Mouse (Mus musculus) MEL (cell line): Measurements from ENCODE around the gene Nrcam. TPM values are rescaled to one million over a fixed set of nuclear protein-coding genes. Genes with fewer than 3 reads are reported as not detected.

ENCODE experiments used
- DNase-seq: peaks from one replicate; pipeline ENCODE4 v3.0.0; 2011; ENCODE audit warnings: low read depth, low spot score
- H3K27ac ChIP-seq: 2 replicates; pipeline ENCODE4 v1.5.1; 2012; ENCODE audit warnings: low read depth, mild to moderate bottlenecking, control low read depth, low read length, moderate library complexity; ENCODE audit not compliant: control insufficient read depth
- H3K27me3 ChIP-seq, 2 experiments: fragments of 150-350 bp in 1 of 2; sonication (generic) in 1 of 2; 2 replicates each; pipeline ENCODE4 v1.6.1; 2012; ENCODE audit warnings: low read length in 2 of 2, mild to moderate bottlenecking in 2 of 2, improper control_type of control experiment in 1 of 2, moderate library complexity in 1 of 2; ENCODE audit not compliant: insufficient read depth in 2 of 2, control insufficient read depth in 1 of 2
- H3K36me3 ChIP-seq, 2 experiments: 2 replicates each; pipeline ENCODE4 v1.6.1; 2012 to 2014; ENCODE audit warnings: low read length in 2 of 2, improper control_type of control experiment in 1 of 2, inconsistent platforms in 1 of 2, mild to moderate bottlenecking in 1 of 2; ENCODE audit not compliant: insufficient read depth in 2 of 2, control insufficient read depth in 1 of 2
- H3K4me1 ChIP-seq, 2 experiments: fragments of 150-350 bp in 1 of 2; sonication (generic) in 1 of 2; 2 replicates each; pipeline ENCODE4 v1.6.1; 2012; ENCODE audit warnings: low read length in 2 of 2, improper control_type of control experiment in 1 of 2, mild to moderate bottlenecking in 1 of 2; ENCODE audit not compliant: insufficient read depth in 2 of 2, control insufficient read depth in 1 of 2
- H3K4me3 ChIP-seq, 2 experiments: fragments of 150-350 bp in 1 of 2; sonication (generic) in 1 of 2; 2 replicates each; pipeline ENCODE4 v1.5.1; 2012; ENCODE audit warnings: low read depth in 2 of 2, low read length in 2 of 2, mild to moderate bottlenecking in 2 of 2, moderate library complexity in 2 of 2, control low read depth in 1 of 2, improper control_type of control experiment in 1 of 2; ENCODE audit not compliant: control insufficient read depth in 1 of 2, insufficient read depth in 1 of 2
- H3K79me2 ChIP-seq: 2 replicates; pipeline ENCODE4 v1.6.1; 2012; ENCODE audit warnings: mild to moderate bottlenecking, low read length, moderate library complexity; ENCODE audit not compliant: control insufficient read depth, poor library complexity, insufficient read depth
- H3K9ac ChIP-seq: 2 replicates; pipeline ENCODE4 v1.6.1; 2012; ENCODE audit warnings: low read depth, mild to moderate bottlenecking, control low read depth, low read length, moderate library complexity; ENCODE audit not compliant: control insufficient read depth, poor library complexity, severe bottlenecking
- H3K9me3 ChIP-seq: fragments of 150-350 bp; sonication (generic); replicated peaks from 2 replicates; pipeline ENCODE4 v1.6.1; 2012; ENCODE audit warnings: mild to moderate bottlenecking, low read length, improper control_type of control experiment, moderate library complexity; ENCODE audit not compliant: insufficient read depth
- BHLHE40 ChIP-seq: IDR thresholded peaks from 2 replicates; pipeline ENCODE4 v1.6.1; 2012; ENCODE audit warnings: low read depth, mild to moderate bottlenecking, inconsistent platforms, low read length, improper control_type of control experiment, borderline replicate concordance
- CHD1 ChIP-seq: IDR thresholded peaks from 2 replicates; pipeline ENCODE4 v1.6.1; 2012; ENCODE audit warnings: low read depth, mild to moderate bottlenecking, inconsistent platforms, low read length, improper control_type of control experiment
- CTCF ChIP-seq, 3 experiments: IDR thresholded peaks in 2 of 3; conservative IDR thresholded peaks in 1 of 3; 2 replicates each; pipeline ENCODE4 v1.5.1; 2011 to 2012; ENCODE audit warnings: low read length in 3 of 3, low read depth in 2 of 3, mild to moderate bottlenecking in 2 of 3, improper control_type of control experiment in 1 of 3, inconsistent platforms in 1 of 3, mixed read lengths in 1 of 3, moderate library complexity in 1 of 3; ENCODE audit not compliant: control insufficient read depth in 1 of 3, insufficient read depth in 1 of 3, poor library complexity in 1 of 3, severe bottlenecking in 1 of 3
- GABPA ChIP-seq: IDR thresholded peaks from 2 replicates; pipeline ENCODE4 v1.6.1; 2012; ENCODE audit warnings: low read depth, mild to moderate bottlenecking, inconsistent platforms, low read length, improper control_type of control experiment, moderate library complexity
- MAX ChIP-seq: IDR thresholded peaks from 2 replicates; pipeline ENCODE4 v1.6.1; 2011; ENCODE audit warnings: low read length, improper control_type of control experiment
- MEF2A ChIP-seq: IDR thresholded peaks from 2 replicates; pipeline ENCODE4 v1.6.1; 2014; ENCODE audit warnings: low read depth, mild to moderate bottlenecking, inconsistent platforms, low read length, improper control_type of control experiment; ENCODE audit not compliant: poor library complexity, insufficient replicate concordance, severe bottlenecking; ENCODE audit errors: extremely low read depth
- MYB ChIP-seq: IDR thresholded peaks from 2 replicates; pipeline ENCODE4 v1.6.1; 2011; ENCODE audit warnings: mild to moderate bottlenecking, low read depth, low read length, improper control_type of control experiment
- NRF1 ChIP-seq: IDR thresholded peaks from 2 replicates; pipeline ENCODE4 v1.6.1; 2014; ENCODE audit warnings: low read depth, mild to moderate bottlenecking, inconsistent platforms, low read length, improper control_type of control experiment, moderate library complexity; ENCODE audit not compliant: poor library complexity, insufficient read depth, severe bottlenecking
- POLR2A ChIP-seq, 2 experiments: IDR thresholded peaks; 2 replicates each; pipeline ENCODE4 v1.6.1; 2011 to 2012; ENCODE audit warnings: low read length in 2 of 2, mild to moderate bottlenecking in 2 of 2, control low read depth in 1 of 2, improper control_type of control experiment in 1 of 2, low read depth in 1 of 2, moderate library complexity in 1 of 2; ENCODE audit not compliant: control insufficient read depth in 1 of 2, insufficient read depth in 1 of 2, poor library complexity in 1 of 2
- RAD21 ChIP-seq: IDR thresholded peaks from 2 replicates; pipeline ENCODE4 v1.6.1; 2011; ENCODE audit warnings: mild to moderate bottlenecking, low read depth, low read length, improper control_type of control experiment
- SMC3 ChIP-seq: IDR thresholded peaks from 2 replicates; pipeline ENCODE4 v1.6.1; 2011; ENCODE audit warnings: low read depth, low read length, improper control_type of control experiment
- TAL1 ChIP-seq: IDR thresholded peaks from 2 replicates; pipeline ENCODE4 v1.6.1; 2012; ENCODE audit warnings: mild to moderate bottlenecking, inconsistent platforms, low read length, moderate library complexity, mixed read lengths
- TBP ChIP-seq: IDR thresholded peaks from 2 replicates; pipeline ENCODE4 v1.8.0; 2011; ENCODE audit warnings: low read depth, low read length, improper control_type of control experiment
- TCF12 ChIP-seq: IDR thresholded peaks from 2 replicates; pipeline ENCODE4 v1.6.1; 2014; ENCODE audit warnings: low read depth, mild to moderate bottlenecking, inconsistent platforms, low read length, improper control_type of control experiment, moderate library complexity
- UBTF ChIP-seq: IDR thresholded peaks from 2 replicates; pipeline ENCODE4 v1.6.1; 2012; ENCODE audit warnings: low read depth, mild to moderate bottlenecking, inconsistent platforms, low read length, improper control_type of control experiment, moderate library complexity, borderline replicate concordance; ENCODE audit not compliant: insufficient read depth
- ZNF384 ChIP-seq: IDR thresholded peaks from 2 replicates; pipeline ENCODE4 v1.6.1; 2012; ENCODE audit warnings: low read depth, mild to moderate bottlenecking, inconsistent platforms, low read length, improper control_type of control experiment
- polyA plus RNA-seq, 2 experiments: library from polyadenylated mRNA; stranded (reverse) in 1 of 2; unstranded in 1 of 2; fragments of >175 nt in 1 of 2; fragments of >200 nt in 1 of 2; gene quantifications; 2 replicates each; pipeline versions ENCODE4 v1.2.1 to v1.2.4; 2012; ENCODE audit warnings: low replicate concordance in 2 of 2, low read depth in 1 of 2; ENCODE audit not compliant: insufficient read length in 2 of 2, insufficient read depth in 1 of 2, missing spikeins in 1 of 2
- total RNA-seq: library from RNA; depleted of rRNA; stranded (reverse); fragments of 300-350 nt; gene quantifications from 2 replicates; pipeline ENCODE4 v1.2.3, GENCODE M21; 2012

Nrcam gene
- total and polyA plus RNA-seq, 3 experiments = not detected

DNA sequence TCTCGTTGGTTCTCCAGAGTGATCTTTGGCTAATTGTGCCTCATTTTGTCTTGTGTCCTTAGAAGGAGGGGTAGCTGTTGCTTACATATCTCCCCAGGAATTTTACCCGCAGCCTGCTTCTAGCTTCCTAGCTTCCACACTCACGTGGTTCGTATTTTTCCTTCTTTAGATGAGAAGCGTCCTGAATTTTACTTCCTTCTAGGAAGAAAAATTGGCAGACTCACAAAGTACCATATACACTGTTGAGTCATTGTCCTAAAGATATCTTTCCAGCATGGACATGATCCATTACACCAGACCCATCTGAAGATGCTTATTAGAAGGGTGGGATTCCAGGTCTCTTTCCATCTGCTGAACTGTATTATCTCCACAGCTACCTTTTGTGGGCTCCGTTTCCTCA is 122.2 kb downstream of the Nrcam start:
- no peak overlapping the region for H3K27ac ChIP-seq
- H3K79me2 ChIP-seq = no peaks in the 10 kb centered on the region
- no peak overlapping the region for H3K4me3 ChIP-seq
- no peaks in the 10 kb centered on the region for H3K9me3 ChIP-seq
- DNase-seq = no peak
- no peak overlapping the region for H3K9ac ChIP-seq
- no peaks in the 10 kb centered on the region for H3K36me3 ChIP-seq
- TF ChIP-seq MYB (no peak), MEF2A (no peak), MAX (no peak), UBTF (no peak), NRF1 (no peak), GABPA (no peak), TCF12 (no peak), TAL1 (no peak), CHD1 (no peak), BHLHE40 (no peak), ZNF384 (no peak), CTCF (IDR thresholded peaks at IDR 0.05 in 2 of 3, conservative IDR thresholded peaks at IDR 0.05 in 1 of 3; ENCODE audit: control insufficient read depth in 1 of 3, insufficient read depth in 1 of 3, low read depth in 2 of 3, low read length in 3 of 3, poor library complexity in 1 of 3, severe bottlenecking in 1 of 3) (no peak), POLR2A (IDR thresholded peaks at IDR 0.05; ENCODE audit: control insufficient read depth in 1 of 2, insufficient read depth in 1 of 2, low read depth in 1 of 2, low read length in 2 of 2, poor library complexity in 1 of 2) (no peak), RAD21 (no peak)
- no peaks in the 10 kb centered on the region for H3K4me1 ChIP-seq
- no peaks in the 10 kb centered on the region for H3K27me3 ChIP-seq

GRCm38 (mm10) chr12:44451742-44452141 is 123.1 kb downstream of the Nrcam start:
- Histone ChIP-seq H3K9me3 (no peaks in the 10 kb centered on the region), H3K9ac (no peak overlapping the region), H3K27ac (no peak overlapping the region), H3K27me3 (no peaks in the 10 kb centered on the region), H3K4me1 (no peaks in the 10 kb centered on the region), H3K36me3 (no peaks in the 10 kb centered on the region), H3K4me3 (no peak overlapping the region), H3K79me2 (no peaks in the 10 kb centered on the region)
- TF ChIP-seq TBP = no peak
- peak; percentile 35 for TF ChIP-seq SMC3
- peak in 1 of 3 experiments; percentile 5; a peak in 1 of 6 replicates for TF ChIP-seq CTCF (IDR thresholded peaks at IDR 0.05 in 2 of 3, conservative IDR thresholded peaks at IDR 0.05 in 1 of 3; ENCODE audit: control insufficient read depth in 1 of 3, insufficient read depth in 1 of 3, low read depth in 2 of 3, low read length in 3 of 3, poor library complexity in 1 of 3, severe bottlenecking in 1 of 3)
- DNase-seq = peak; percentile 1
